9 mouse cellular contexts compared by ENCODE assay signal in the genomic region with DNA sequence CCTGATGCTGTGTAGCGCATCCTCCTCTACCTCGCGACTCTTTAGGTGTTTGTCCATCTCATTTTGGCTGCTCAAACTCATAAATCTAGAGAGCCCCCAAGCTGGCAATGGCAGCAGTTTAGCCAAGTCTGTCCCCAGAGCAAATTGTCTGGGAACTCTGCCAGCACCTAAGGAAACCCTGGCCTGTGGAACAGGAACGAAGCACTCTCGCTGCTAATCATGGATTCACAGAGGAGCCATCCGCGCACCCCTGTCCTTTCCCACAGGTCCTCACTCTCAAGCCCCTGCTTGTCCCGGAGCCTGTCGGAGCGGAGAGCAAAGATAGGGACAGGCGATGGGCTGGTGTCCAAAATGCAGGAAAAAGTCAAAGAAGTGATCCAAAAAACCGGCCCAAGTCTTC.
DNase-seq lines count a peak whose midpoint lies in the region; ATAC-seq and TF ChIP-seq lines count a peak whose summit lies in the region.
"Had no signal": no experiment of that assay in that cellular context is flagged by ENCODE, and none has a peak within 500 bp of the region (broad histone marks: within the 10 kb centered on the region; RNA-seq: fewer than 3 reads in every experiment).

No protein-coding gene starts in this region.

- H3K4me2 ChIP-seq in hindbrain, postnatal 0 days (ENCODE audit: low read depth, low read length): peak overlapping the region; percentile 26
- H3K4me2 ChIP-seq in forebrain, embryonic 12.5 days: no peak overlapping the region

- 35% methylated on average over 12 of the region's 12 CpGs for WGBS in hindbrain, postnatal 0 days
- WGBS in hindbrain, embryonic 10.5 days: 89% methylated on average over 12 of the region's 12 CpGs
- WGBS in forebrain, embryonic 12.5 days: 87% methylated on average over 12 of the region's 12 CpGs

- peak; percentile 29 for ATAC-seq in hindbrain, postnatal 0 days
- ATAC-seq in forebrain, embryonic 12.5 days (ENCODE audit: low FRiP score): no peak

- H3K27me3 ChIP-seq in hindbrain, postnatal 0 days (ENCODE audit: insufficient read depth, low read length): no peaks in the 10 kb centered on the region
- no peaks in the 10 kb centered on the region for H3K27me3 ChIP-seq in hindbrain, embryonic 10.5 days (ENCODE audit: insufficient read depth, poor library complexity, severe bottlenecking)
- H3K27me3 ChIP-seq in forebrain, embryonic 12.5 days: no peaks in the 10 kb centered on the region

- peak; percentile 81 for DNase-seq in hindbrain, postnatal 0 days (ENCODE audit: low spot score)
- DNase-seq in hindbrain, embryonic 10.5 days (ENCODE audit: low spot score): no peak
- DNase-seq in MN1 (ENCODE audit: low spot score): peak; percentile 63
- peak; percentile 17 for DNase-seq in cerebellum, adult 11-12 months
- peak; percentile 65 to 68 for DNase-seq in heart, postnatal 10 days
- no peak for DNase-seq in c-Kit-positive CD71-positive TER-119-positive erythroid progenitor cells, embryonic 14.5 days (ENCODE audit: low spot score)
- DNase-seq in left cerebral cortex, adult 9 months (ENCODE audit: low spot score in 2 of 2): no peak
- DNase-seq: thymus, adult 2 months had no signal

- no peak overlapping the region for H3K27ac ChIP-seq in hindbrain, postnatal 0 days
- no peak overlapping the region for H3K27ac ChIP-seq in hindbrain, embryonic 10.5 days
- H3K27ac ChIP-seq in forebrain, embryonic 12.5 days: no peak overlapping the region

- TF ChIP-seq CTCF in hindbrain, postnatal 0 days (IDR thresholded peaks at IDR 0.05; ENCODE audit: low read depth): no peak

- intact Hi-C loops in heart, postnatal 10 days (cut with DNase I): no loop called here

- H3K4me1 ChIP-seq in hindbrain, postnatal 0 days (ENCODE audit: insufficient read depth, low read length): peaks cover 13% of the 10 kb centered on the region
- H3K4me1 ChIP-seq in hindbrain, embryonic 10.5 days (replicated peaks): peaks cover 15% of the 10 kb centered on the region
- peaks cover 16% of the 10 kb centered on the region for H3K4me1 ChIP-seq in forebrain, embryonic 12.5 days

- no peak overlapping the region for H3K4me3 ChIP-seq in hindbrain, postnatal 0 days (ENCODE audit: low read length)
- H3K4me3 ChIP-seq in hindbrain, embryonic 10.5 days: no peak overlapping the region
- H3K4me3 ChIP-seq in forebrain, embryonic 12.5 days (replicated peaks): no peak overlapping the region

- no peak overlapping the region for H3K9ac ChIP-seq in hindbrain, postnatal 0 days (replicated peaks; ENCODE audit: low read length)
- H3K9ac ChIP-seq in forebrain, embryonic 12.5 days: no peak overlapping the region

- H3K36me3 ChIP-seq in hindbrain, postnatal 0 days (ENCODE audit: insufficient read depth, low read length): no peaks in the 10 kb centered on the region
- H3K36me3 ChIP-seq in hindbrain, embryonic 10.5 days: no peaks in the 10 kb centered on the region
- no peaks in the 10 kb centered on the region for H3K36me3 ChIP-seq in forebrain, embryonic 12.5 days (replicated peaks)

- H3K9me3 ChIP-seq in hindbrain, postnatal 0 days (ENCODE audit: low read length): no peaks in the 10 kb centered on the region
- no peaks in the 10 kb centered on the region for H3K9me3 ChIP-seq in hindbrain, embryonic 10.5 days
- no peaks in the 10 kb centered on the region for H3K9me3 ChIP-seq in forebrain, embryonic 12.5 days

Comparison
In these comparisons a context has a peak if more than half of its experiments do, and no peak if none do; other contexts are left out.
1. DNase-seq: peak in hindbrain, postnatal 0 days (single experiment), MN1 (single experiment), cerebellum, adult 11-12 months (single experiment) and heart, postnatal 10 days (2 of 2); none in hindbrain, embryonic 10.5 days (single experiment), c-Kit-positive CD71-positive TER-119-positive erythroid progenitor cells, embryonic 14.5 days (single experiment) and left cerebral cortex, adult 9 months (0 of 2).